Mouse (Mus musculus) spleen, adult 2 months (tissue): ENCODE results near the gene Ccz1.

Source experiments
- CTCF ChIP-seq: fragments of 200-500 bp; IDR thresholded peaks from 2 replicates; pipeline ENCODE4 v1.5.1; 2011; ENCODE audit warnings: mild to moderate bottlenecking, inconsistent platforms; ENCODE audit not compliant: insufficient read depth, insufficient read length, insufficient replicate concordance; ENCODE audit errors: extremely low read depth
- POLR2A ChIP-seq: fragments of 200-500 bp; IDR thresholded peaks from 2 replicates; pipeline ENCODE4 v1.6.1; 2011; ENCODE audit warnings: low read depth, low read length, inconsistent platforms

DNA sequence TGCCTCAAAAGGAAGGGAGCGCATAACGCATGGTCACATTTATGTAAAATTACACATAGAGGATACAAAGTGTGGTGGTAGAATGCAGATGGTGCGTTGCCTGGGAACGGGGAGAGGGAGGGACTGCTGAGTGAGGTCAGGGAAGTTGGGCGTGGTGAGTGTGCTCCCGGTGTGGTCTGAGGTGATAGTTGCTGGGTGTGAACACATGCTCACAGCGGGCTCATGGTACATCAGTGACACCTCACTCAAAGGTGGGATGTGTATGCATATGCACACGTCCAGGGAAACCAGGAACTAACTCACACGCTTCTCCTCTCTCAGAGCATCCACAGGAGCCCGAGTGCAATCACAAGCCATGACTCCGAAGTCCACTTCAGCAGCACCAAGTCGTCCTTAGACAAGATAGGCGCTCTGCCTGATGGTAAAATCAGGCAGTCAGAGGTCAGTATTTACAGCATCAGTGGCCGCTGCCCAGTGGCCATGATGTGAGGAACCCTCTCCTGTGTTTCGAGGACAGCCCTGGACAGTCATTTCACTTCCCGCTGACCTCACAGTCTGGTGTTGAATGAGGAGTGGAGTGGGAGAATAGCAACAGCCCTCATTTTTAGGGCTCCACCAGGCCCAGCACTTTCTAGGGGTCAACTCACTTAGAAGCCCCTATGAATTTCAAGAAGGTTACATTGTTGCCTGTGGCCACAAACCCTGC is 37.8 kb downstream of the Ccz1 start:
- TF ChIP-seq CTCF (no peak), POLR2A (no peak)
